Mouse (Mus musculus): ENCODE measurements around the gene Olfr1418.

The Olfr1418 gene

DNA sequence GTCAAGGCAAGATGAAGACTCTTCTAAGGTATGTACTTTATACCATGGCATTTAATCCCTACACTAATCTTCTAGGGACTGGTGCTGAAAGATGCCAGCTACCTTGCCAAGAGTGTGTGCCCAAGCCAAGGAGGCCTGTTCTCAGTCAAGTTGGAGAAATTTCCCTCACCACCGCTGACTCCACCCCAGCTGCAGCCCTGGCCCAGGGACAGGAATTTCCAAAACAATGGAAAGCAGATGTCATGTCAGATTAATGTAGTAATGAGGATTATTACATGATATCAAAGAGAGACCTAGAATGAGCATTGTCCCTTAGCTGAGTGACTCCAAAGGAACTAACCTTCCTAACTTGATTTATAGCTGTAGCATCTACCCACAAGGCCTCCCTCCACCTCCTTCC lies 50.0 kb downstream of the Olfr1418 start:
- DNase-seq (ENCODE audit: low spot score in 2 of 2) = no peak

DNA sequence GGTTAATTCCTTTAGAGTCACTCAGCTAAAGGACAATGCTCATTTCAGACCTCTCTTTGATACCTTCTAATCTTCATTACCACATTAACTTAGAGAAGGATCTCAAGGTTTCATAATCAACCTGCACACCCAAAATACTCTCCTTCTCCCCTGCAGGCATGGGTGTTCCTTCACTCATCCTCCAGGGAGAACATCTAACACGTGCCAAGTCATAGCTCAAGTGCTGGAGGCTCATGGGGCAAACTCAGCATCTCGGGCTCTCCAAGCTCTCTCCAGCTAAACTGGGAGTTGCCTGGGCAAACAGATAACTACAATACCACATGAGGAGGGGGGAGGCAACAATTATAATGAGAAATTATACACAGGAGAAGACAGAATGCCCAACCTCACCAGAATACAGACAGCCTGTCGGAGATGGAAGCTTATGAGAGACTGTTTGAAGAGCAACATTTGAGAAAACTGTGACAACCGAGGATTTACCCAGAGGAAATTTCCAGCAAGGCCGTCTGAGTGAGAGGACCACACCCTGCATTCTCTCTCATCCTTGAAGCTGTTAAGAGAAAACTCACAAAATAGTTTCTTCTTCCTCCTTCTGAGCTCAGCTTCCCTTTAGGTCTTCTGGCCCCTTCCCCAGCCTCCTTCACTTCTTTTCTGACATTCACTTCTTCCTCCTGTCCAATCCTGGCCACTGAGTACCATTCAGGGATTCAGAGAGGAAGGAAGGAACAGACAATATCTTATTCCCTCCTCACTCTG lies 50.7 kb downstream of the Olfr1418 start:
- DNase-seq (ENCODE audit: low spot score in 2 of 2) = no peak

DNA sequence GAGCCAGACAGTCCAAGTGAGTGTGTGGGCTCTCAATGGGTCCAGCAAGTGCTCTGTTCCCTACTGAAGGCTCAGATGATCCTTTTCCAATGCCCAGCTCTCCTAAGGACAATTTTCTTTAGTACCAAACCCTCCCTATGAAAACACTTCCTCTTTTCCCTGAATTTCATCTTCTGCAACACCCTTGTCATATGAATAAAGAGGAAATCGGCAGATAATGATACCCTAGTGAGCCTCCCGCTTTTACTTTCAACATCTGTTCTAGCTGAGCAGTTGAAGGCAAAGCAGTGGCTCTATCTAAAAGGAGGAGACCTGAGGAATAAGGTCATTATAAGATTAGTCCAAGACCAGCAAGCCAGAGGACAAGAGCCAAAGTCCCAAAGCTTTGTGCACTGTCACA lies 52.4 kb downstream of the Olfr1418 start:
- DNase-seq (ENCODE audit: low spot score in 2 of 2) = no peak

DNA sequence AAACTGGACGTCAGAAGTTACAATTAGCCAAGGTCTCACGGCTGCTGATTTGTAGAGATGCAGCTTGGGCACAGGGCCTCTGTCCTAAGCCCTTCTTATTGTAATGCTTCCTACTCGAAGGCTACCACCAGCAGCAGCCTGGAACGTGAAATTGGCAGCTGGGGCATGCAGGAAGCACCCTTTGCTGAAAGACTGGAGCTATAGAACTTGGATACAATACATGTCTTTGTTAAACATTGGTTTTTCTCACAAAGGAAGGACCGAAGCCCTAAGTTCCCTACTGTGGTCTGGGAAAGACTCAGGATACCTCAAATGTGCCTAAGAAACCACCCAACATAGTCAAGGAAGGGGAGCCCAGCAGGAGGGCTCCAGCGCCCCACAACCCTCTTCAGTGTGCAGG lies 53.0 kb downstream of the Olfr1418 start:
- DNase-seq (ENCODE audit: low spot score in 2 of 2) = no peak

DNA sequence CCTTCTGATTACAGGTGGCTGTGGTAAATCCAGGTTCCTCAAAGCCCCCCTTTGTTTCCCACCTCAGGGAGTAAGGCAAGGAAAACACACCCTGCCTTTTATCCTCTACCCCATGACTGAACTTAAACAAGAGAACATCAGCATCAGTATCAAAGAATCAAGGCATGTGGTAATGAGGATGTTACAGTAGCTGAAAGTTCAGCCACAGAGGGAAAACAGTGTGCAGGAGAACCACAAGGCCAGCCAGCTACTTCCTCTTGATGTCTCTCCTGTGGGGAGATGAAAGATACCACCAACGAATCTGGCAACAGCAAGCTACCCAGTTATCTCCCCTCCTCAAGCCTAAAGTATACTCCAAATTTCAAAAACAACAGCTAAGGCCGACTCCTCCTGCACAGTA lies 53.6 kb downstream of the Olfr1418 start:
- no peak for DNase-seq (ENCODE audit: low spot score in 2 of 2)

DNA sequence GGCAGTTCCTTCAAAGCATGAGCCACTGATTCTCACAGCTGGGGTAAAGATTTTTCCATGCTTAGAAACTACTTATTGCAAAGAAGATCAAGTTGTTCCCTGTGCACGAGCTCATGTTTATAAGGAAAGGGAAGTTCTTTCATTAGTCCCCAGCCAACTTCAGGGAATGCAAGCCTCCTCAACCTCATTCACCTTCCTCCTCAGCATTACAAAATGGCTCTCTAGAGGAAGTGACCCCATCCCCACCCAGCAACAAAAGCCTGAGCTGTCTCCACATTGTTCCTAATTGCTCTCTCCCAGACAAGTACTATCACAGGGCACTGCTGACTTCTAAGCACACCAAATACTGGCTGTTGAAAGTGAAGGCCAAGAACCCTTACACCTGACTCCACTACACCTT lies 56.4 kb downstream of the Olfr1418 start:
- no peak for DNase-seq (ENCODE audit: low spot score in 2 of 2)

Measured in frontal cortex, postnatal 36 days (tissue).